Mouse (Mus musculus) T-helper 1 cell (primary cell): ENCODE data around the gene Nod2.

ENCODE experiments used
- in situ Hi-C: fragments of 300-600 bp; cut with MboI, MseI; formaldehyde crosslinking; loops from one replicate; pipeline ENCODE4 v1.15.1; 2025; ENCODE audit warnings: high pct_unique_total_duplicates

Gene Nod2

DNA sequence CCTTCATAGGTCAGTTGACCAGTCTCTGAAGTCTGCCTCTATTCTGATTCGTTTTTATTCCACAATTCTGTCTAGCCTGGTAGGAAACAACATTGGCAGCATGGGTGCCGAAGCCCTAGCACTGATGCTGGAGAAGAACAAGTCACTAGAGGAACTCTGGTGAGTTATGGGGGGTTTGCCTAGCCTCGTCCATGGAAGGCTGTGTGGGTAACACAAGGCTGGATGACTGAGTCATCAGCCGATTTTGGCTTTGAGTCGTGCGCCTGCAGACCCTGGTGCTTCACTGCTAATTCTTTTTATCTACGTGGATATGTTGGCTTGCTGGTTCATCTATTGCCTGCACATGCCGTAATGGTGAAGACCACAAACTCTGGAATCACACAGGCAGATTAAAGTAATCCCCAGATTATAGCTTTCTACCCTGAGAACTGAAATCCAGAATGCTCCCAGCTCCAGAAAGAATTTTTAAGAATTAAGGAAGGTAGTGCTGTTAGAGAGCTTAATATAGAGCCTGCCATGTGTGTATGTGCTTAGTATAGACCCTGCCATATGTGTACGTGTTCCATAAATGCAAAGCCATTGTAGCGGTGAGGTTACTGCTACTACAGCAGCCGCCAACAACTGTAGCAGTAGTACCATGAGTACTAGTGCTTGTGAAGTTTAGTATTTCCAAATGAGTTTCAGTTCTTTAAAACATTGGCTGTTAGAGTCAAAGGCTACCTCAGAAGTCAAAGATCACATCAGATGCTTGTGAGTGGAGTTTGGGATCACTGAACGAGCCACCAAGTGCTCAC is 28.5 kb downstream of the Nod2 start:
- in situ Hi-C loops = no loop called here

DNA sequence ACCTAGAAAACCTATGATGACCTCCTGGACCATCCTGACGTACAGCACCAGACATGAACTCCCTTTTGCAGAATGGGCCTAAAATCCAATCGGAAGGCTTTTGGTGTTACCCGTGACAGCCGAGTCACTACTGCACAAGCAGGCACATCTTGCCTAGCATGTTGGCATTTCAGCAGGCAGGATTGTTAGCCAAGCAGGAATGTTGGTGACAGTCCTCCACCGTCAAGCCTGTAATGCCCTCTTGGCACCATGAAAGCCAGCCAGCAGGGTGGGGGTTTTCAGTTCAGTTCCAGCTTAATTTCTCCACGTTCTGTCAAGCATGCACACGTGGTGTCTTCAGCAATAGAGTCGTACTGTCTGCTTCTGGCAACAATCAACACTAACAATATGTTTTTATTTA is 30.0 kb downstream of the Nod2 start:
- in situ Hi-C loops = no loop called here

DNA sequence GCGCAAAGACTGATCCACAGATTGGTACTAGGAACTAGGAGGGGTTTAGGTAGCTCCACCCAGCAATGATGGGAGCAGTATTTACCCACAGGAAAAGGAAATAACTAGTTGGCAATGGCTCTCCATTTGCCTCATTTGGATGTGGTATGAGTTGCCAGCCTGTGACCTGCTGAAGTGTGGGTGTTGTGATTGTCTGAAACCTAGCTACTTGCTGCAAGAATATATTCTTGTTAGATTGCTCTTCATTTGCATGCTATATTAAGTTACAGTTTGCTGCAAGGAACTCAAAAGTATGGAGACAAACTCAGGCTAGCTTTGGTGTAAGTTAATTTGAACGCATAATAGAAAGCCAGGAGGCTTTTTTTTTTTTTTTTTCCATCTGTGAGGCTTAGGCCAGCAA is 33.5 kb downstream of the Nod2 start:
- in situ Hi-C loops = no loop called here

DNA sequence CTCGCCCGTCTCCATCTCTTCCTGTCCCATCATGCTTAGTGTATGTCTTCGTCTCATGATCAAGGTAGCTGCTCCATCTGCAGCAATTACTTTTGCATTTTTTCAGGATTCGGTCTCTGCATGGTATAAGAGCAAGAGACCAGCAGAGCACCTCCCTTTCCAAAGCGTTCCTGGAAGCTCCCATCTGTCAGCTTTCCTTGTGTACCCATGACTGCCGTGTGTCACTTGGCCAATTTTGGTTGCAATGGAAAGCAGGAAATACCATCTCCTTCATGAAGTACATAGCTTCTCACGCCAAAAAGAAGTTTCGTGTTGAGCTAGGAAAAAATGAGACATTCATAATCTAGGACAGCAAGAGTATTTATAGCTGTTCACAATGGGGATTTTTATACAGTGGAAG is 33.9 kb downstream of the Nod2 start:
- in situ Hi-C loops = no loop called here

DNA sequence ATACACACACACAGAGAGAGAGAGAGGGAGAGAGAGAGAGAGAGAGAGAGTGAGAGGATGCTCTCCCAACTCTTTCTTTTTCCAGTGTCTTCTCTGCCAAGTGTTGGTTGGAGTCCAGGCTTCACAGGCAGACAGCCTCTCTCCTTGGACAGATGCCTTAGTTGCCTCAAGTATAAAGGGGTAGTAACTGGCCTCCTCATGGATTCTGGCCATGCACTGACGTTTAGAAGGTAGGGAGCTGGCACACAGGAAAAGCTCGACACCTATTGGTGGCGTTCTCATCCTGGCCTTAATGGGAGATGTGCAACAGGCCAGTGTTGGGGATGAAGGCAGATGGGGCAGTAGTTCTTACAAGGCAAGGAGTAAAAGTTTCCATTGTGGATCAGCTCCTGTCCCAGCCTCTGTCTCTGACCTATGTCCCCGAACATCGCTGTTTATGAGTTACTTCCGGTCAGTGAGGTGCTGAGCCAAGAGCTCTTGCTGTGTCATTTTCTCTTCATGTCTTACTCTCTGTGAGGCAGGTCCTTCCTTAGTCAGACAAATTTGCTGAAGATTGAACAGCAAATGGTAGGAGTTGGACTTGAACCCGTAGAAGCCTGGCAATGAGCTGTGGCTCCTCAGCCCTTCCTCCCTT is 36.7 kb downstream of the Nod2 start:
- in situ Hi-C loops = no loop called here

DNA sequence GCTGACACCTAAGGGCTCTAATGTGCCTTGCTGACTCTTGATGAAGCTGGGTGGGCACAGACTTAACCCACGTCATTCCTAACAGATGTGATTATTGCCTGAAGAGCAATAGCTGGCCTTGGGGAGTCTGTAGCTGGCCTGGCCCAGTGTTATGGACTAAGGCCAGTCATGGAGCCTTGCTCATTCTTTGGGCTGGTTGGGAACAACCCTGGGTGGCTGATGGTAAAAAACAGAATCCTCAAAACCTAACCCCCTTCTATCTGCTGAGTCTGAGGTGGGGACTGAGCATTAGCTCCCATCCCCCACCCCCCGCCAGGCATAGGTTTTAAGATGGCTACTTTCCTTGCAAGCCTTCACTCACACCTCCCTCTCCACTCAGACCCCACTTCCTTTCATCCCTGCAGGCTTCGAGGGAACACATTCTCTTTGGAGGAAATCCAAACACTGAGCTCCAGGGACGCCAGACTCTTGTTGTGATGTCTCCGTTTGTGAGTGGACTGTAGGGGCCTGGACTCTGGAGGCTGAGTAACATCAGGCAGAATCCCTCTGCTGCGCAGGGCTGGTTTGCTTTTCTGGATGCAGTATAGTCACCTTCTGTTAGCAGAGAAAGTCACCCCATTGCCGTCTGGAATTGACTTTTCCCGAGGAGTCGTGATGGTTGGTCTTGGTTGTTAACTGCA is 39.3 kb downstream of the Nod2 start:
- in situ Hi-C loops = no loop called here

DNA sequence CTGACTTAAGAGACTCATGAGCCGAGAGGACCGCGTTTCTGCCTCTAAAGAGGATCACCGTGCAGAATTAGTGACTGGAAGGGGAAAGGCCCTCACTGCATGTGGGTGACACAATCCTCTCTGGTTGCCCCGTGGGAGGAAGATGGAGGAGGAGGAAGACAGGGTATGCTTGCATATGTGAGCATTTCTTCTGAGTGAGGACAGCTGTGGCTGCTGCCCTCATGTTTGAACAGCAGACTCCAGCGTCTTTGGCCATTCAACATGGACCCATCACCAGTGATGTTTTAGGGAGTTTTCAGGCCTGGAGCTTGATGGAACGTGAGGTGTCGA is 39.8 kb downstream of the Nod2 start:
- in situ Hi-C loops = no loop called here

DNA sequence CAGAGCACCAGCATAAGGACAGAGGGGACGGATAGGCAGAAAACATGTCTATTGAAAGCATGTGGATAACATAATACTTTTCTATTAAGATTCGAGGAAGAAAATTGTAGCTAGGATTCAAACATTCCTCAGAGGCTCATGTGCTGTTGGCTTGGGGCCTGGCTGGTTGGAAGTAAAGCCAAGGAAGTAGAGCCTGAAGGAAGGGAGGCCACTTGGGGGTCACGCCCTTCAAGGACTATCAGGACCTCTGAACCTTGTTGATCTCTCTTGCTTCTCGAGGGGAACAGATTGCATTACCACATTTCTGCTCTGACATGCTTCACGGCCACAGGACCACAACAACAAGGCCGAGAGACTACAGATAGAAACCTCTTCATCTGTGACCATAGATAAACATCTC is 42.0 kb downstream of the Nod2 start:
- in situ Hi-C loops = no loop called here

DNA sequence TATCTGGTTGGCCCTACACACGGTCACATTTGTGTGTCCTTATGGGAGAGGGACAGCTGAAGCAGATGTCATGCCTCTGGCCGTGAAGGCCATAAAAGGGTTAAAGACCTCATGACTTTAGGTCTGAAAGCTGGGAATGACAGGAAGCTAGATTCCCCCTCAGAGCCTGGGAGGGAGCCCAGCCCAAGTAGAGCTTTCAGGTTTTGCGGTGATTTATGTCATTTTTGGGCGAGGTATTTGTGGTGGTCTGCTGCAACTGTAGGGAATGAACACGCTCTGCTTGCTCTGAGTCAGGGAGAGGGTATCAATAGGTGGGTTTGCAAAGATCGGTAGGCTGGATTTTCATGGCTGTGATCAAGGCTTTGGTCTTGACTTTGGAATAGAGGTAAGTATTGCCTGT is 42.8 kb downstream of the Nod2 start:
- in situ Hi-C loops = loop anchor here (5.0 to 10.0 kb wide), 2 partner anchors 53 to 415 kb away; partner anchors contain the start of genes Adcy7 and Snx20

DNA sequence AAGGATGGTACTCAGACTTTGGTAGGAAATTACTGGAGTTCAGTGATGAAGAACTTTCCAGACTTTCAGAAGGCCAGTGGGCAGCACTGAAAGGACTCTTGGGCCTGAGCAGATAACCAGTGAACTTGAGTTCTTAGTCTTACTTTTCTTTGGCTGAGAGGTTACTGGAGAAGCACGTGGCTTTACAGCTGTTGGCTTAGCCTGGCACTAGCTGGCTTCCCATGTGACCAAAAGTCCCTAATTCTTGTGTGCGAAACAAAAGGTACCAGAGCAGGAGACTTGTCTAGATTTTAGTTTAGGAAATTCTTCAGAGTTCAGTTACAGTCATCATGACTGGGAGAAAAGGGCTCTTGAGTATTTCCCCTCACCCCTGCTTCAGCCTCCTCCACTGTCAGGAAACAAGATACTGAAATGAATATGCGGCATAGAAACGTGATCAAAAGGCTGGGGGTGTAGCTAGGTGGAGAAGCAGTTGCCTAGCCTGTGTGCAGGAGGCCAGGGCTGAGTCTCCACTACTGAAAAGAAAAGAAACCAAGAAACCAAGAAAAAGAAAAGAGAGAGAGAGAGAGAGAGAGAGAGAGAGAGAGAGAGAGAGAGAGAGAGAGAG is 44.3 kb downstream of the Nod2 start:
- in situ Hi-C loops = loop anchor here (5.0 to 10.0 kb wide), 2 partner anchors 54 to 417 kb away; partner anchors contain the start of genes Adcy7 and Snx20

DNA sequence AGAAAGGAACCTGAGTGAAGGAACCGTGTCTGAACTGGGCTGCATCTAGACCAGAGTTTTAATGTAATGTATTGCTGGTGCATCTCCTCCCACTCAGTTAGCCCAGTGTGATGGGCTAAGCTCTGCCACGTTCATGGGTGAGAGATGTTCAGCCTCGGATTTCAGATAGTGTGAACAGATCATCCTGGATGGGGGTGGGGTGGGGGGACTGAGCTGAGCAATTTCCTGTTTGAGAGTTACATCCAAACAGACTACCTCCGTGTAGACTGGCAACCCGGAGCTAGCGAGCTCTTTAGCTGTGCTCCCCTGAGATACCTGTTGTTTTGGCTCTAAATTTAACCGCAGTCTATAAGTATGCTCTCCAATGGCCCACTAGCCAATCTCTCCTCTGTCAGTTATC is 44.8 kb downstream of the Nod2 start:
- in situ Hi-C loops = loop anchor here (5.0 to 10.0 kb wide), 2 partner anchors 55 to 417 kb away; partner anchors contain the start of genes Adcy7 and Snx20

DNA sequence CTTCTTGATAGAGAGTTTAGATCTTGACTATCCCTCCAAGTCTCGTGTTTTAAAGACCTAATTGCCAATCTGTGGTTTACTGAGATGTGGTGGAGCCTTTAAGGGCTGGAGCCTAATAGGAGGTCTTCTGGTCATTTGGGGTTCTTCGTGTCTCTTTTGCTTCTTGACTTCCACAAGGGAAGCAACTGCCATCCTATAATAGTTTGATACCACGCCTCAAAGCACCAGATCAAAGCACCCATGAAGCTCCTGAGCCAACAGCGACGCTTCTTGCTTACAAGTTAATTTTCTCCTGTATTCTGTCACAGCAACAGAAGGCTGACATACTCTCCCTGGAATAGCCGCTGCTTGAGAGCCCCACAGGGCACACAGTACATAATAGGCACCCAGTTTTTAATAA is 45.8 kb downstream of the Nod2 start:
- in situ Hi-C loops = loop anchor here (5.0 to 10.0 kb wide), 2 partner anchors 56 to 418 kb away; partner anchors contain the start of genes Adcy7 and Snx20

DNA sequence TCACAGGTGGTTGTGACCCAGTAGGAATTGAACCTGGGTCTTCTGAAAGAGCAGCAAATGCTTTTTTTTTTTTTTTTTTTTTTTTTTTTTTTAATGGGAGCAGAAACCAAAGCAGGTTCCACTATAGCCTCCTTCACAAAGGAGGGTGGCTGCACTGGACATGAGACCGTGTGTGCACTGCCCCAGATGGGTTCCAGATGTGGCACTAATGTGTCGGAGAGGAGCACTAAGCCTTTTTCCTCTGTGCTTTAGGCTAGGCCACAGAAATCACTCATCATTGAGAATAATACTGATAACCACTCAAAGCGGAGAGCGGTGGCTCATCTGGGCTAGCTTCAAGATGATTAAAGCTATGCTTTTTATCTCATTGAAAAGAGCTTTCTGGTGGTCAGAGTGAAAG is 46.3 kb downstream of the Nod2 start:
- in situ Hi-C loops = loop anchor here (5.0 to 10.0 kb wide), 2 partner anchors 56 to 419 kb away; partner anchors contain the start of genes Adcy7 and Snx20

DNA sequence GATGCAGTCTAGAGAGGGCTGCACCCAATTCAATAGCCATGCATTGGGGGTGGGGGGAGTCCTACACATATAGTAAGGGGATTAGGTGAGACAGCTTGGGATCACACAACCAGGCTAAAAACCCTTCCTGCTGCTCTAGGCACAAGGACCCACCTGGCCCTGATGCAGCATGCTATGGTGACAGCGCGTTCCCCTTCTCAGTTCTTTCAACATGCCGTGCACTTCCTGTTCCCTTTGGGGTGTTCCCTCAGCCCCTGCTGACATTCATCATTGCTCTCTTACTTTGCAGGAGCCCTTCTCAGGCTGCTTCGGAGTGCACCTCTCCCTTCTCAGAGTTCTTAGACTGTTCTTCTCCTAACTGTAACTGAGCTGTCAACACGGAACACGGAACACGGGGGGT is 47.2 kb downstream of the Nod2 start:
- in situ Hi-C loops = loop anchor here (5.0 to 10.0 kb wide), 2 partner anchors 57 to 419 kb away; partner anchors contain the start of genes Adcy7 and Snx20

DNA sequence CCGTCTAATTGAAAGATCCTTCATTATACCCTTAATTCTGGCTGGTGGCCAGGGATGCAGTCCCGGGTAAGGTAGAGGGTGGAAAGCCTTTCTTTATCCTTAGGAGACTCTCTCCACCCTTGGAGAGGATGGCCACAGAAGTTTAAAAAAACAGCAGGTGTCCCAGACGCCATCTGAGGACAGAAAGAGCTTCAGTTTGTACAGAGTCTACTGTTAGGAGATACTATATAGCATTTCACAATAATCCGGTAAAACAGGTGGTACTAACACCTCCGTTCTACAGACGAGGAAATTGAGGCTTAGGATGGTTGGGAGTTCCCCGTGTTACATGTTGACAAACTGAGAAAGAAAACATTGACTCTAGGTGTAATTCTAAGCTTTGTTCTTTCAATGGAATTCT is 49.1 kb downstream of the Nod2 start:
- in situ Hi-C loops = loop anchor here (10.0 kb wide), 1 partner anchor 421 kb away; the partner anchor contains the start of gene Adcy7

DNA sequence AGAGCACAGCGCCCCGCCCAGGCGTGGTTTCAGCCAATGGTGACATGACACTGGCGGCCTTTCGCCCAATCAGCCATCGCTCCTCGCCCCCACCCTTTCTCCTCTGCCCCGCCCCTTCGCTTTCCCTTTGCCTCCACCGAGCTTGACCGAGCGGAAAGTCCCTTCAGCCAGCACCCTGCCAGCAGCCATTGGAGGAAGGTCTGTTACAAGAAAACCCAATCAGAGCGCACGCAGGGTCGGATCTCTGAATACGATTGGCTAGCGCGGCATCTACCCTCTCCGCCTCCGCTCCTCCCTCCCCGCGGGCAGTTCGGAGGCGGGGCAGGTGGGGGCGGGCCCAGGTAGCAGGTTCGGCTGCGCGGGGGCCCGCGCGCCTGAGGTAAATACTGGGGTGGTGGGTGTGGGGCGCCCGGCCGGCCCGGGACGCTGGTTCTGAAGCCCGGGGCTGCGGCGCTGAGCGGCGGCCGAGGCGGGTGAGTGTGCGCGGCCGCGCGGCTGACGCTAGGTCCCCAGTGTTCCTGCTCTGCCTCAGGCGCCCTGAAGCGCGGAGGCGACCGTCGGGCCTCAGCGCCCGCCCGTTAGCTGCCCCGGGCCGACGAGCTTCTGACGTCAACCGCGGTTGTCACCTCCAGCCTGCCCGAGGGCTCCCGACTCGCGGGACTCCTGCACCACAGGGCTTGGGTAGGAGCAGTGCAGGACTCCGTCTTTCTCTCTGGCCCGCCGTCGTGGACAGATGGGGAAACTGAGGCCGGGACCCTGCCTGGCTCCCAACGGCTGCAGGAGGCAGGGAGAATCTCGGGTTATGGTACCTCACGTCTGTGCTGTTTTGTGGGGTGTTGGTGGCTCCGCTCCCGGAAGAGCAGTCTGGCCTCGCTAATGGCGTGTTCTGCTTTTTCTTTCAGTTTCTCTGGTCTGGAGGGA is 49.9 kb downstream of the Nod2 start, which contains the start of gene Cyld:
TSS of gene Cyld (plus strand) at position 308 of the 921 bp plus-strand sequence.
- in situ Hi-C loops = loop anchor here (10.0 kb wide), 1 partner anchor 422 kb away; the partner anchor contains the start of gene Adcy7

DNA sequence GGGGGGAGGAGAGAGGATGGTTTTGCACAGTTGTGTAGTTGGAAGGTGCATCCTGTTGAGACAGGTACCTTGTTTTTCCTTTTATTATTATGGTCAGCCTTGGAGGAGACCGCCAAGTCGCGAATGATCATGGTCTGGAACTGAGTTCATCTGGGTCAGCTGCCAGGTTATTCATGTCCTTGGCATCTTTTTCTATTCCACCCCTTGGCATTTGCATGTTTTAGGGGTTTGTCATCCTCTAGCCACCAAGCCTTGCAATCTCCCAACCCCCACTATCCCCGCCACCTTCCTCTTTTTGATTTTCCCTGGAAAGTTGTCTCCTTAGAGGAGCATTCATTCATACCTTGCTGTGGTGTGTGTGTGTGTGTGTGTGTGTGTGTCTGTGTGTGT is 50.5 kb downstream of the Nod2 start:
- in situ Hi-C loops = loop anchor here (10.0 kb wide), 1 partner anchor 423 kb away; the partner anchor contains the start of gene Adcy7

DNA sequence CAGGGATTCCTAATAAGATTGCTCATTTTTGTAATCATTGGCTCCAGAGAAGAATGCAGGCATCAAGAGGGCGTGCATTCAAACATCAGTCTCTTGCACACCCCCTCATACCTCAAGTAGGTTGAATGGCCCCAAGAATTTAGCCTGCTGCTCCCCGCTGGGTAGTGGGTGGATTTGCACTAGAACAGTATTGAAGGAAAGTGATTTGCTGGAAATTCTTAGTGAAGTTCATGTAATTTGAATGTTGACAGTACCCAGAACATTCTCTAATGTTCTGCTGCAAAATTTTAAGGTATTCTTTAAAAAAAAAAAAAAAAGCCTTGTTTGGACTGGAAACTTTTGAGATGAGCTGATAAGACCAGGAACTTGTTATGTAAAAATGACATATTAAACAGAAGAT is 50.9 kb downstream of the Nod2 start:
- in situ Hi-C loops = loop anchor here (10.0 kb wide), 1 partner anchor 423 kb away; the partner anchor contains the start of gene Adcy7

DNA sequence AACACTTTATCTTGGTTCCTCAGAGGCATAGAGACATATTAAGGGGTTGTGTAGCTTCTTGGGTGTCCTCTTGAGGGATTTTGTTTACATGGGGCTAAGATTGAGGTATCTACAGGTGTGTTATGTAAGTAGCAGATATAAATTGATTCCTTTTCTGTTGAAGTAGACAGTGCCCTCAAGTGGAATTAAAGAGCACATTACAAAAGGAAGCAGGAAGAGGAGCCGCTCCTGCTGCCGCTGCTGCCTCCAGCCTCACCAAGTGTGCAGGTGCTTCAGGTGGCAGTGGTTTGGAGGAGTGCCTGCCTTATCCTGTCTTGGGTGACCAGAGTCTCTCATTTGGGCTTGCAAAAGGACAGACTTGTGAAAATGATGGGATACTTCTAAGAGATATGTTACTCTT is 54.5 kb downstream of the Nod2 start:
- in situ Hi-C loops = no loop called here

DNA sequence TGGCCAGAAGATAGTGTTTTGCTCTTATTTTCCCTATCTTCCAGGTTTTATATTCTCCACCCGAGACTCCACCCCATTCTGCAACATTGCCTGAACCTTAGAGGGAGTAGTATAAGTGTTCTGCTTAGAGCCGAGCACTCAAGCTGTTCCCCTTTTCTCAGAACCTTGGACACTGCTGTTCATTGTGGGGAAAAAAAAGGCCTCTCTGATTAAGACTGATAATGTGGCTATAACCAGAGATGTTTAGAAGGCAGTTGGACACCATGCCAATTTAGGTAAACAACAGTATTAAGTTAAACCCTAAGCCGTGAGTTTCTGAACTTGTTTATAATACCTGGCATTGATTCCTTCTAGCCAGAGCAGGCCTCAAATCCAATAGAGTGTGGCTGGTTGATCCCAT is 55.7 kb downstream of the Nod2 start:
- in situ Hi-C loops = no loop called here
